Mouse (Mus musculus) liver, postnatal 0 days (tissue): ENCODE results near the gene Pcmtd2.

Source experiments
- CTCF ChIP-seq: sonication (generic); IDR thresholded peaks from 2 replicates; pipeline ENCODE4 v1.5.1; 2016; ENCODE audit warnings: antibody characterized with exemption, low read depth
- EP300 ChIP-seq: IDR thresholded peaks from 2 replicates; pipeline ENCODE4 v1.6.1; 2016; ENCODE audit warnings: antibody characterized with exemption, low read depth, mild to moderate bottlenecking

GRCm38 (mm10) chr2:181864536-181864860 is 26.8 kb downstream of the Pcmtd2 start:
- TF ChIP-seq CTCF (no peak), EP300 (no peak)
